Mouse (Mus musculus) T-helper 1 cell (primary cell): Measurements from ENCODE around the gene Wwc1.
"Not testable (repeated sequence)": the region's sequence is repeated elsewhere in the genome, so short reads cannot be mapped to it uniquely, and the experiment has no call there.

Source experiments
- in situ Hi-C: fragments of 300-600 bp; cut with MboI, MseI; formaldehyde crosslinking; loops from one replicate; pipeline ENCODE4 v1.15.1; 2025; ENCODE audit warnings: high pct_unique_total_duplicates

Gene Wwc1

GRCm38 (mm10) chr11:35837156-35838126, 142.9 kb downstream of the Wwc1 start:
- in situ Hi-C loops = loop anchor here (25.0 kb wide), 1 partner anchor 1000 kb away; the partner anchor contains the start of gene Spdl1

DNA sequence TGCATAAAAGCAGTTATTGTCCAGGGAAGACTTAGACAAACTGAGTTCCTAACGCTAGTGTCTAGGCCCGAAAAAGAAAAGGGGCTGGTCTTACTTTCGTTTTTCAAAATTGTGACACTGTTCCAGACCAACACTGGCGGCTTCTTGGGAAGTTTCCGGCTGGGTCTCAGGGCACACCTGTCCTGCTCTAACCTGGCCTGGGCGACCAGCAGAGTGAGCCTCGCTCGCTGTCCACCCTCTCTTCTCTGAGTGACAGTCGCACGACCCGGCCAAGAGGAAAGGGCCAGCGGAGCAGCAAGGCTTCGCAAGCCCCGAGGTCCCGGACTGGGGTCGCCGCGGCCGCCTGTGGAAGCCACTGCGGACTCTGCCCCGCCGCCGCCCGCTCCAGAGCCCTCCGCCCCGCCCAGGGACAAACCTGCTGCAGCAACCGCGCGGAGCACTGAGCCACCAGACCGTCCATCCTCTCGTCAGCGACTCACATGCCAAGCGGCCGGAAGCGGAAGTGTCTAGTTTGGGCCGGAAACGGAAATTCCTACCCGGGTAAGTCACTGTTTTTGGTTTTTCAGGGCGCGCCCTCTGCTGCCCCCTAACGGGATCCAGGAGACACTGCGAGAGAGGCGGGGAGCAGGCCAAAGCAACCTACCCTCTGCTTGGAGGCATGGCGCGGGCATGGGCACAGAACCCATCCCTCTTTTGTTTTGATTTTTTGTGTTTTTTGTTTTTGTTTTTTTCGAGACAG, 146.1 kb downstream of the Wwc1 start, which contains the start of gene Rars:
Gene Rars (minus strand): TSS at position 485 of the 739 bp plus-strand sequence.
- in situ Hi-C loops = loop anchor here (5.0 to 25.0 kb wide), 2 partner anchors 52 to 997 kb away; partner anchors contain the start of gene Spdl1

DNA sequence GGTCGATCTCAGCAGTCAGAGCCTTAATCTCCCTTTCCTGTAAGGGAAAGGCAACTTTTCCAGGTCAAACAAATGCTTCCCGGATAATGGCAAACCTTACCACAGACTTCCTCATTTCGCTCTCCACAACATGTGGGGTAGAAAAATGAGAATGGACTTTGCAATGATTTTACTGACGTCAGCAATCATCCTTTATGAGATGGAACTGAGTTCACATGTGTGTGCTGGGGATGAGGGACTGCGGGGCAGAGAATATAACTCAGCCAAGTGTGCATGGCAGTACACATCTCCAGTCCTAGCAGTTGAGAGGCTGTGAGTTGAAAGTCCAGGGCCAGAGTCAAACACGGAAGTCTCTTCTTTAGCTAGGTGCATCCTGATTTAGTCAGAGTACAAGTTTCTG, 147.1 kb downstream of the Wwc1 start:
- in situ Hi-C loops = loop anchor here (5.0 to 25.0 kb wide), 2 partner anchors 51 to 996 kb away; partner anchors contain the start of gene Spdl1

- in situ Hi-C loops = loop anchor here (5.0 to 25.0 kb wide), 2 partner anchors 50 to 995 kb away; partner anchors contain the start of gene Spdl1
Observed at GRCm38 (mm10) chr11:35832139-35832538, 148.2 kb downstream of the Wwc1 start.

DNA sequence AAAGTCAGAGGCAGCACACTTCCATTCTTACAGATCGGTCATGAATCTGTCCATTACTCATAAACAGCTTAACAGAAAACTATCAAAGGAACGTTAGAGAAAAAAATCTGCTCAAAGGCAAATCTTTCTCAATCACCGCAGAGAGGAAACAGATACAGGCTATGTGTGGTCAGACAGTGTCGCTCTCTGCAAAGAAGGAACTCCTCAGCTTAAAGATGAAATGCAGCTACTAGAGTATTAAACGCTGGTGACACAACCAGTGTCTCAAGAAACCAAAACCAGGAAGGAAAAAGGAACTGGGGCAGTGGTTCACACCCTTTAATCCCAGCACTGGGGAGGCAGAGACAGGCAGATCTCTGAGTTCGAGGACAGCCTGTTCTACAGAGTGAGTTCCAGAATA, 152.6 kb downstream of the Wwc1 start:
- in situ Hi-C loops = loop anchor here (25.0 kb wide), 1 partner anchor 990 kb away; the partner anchor contains the start of gene Spdl1

DNA sequence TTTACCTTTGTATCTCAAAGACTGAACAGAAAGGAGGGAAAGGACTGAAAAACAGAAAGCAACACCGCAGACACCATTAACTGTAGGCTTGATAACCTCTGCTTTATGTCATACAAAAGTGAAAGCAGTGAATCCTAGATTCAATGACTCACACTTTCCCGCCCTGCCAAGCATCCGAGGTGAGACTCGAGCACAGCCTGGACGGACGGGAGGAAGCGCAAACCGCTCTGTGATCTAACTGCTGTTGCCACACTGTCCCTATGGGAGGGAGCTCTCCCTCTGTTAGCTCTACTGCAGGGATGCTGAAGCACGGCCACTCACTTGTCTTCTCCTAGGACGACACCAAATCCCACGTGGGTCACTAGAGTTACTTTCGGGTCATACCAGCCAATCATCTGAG, 164.0 kb downstream of the Wwc1 start:
- in situ Hi-C loops = loop anchor here (25.0 kb wide), 1 partner anchor 1304 kb away; no protein-coding TSS in a partner anchor

- in situ Hi-C loops = loop anchor here (25.0 kb wide), 1 partner anchor 1299 kb away; no protein-coding TSS in a partner anchor
Observed at GRCm38 (mm10) chr11:35811458-35811857, 168.9 kb downstream of the Wwc1 start.

- in situ Hi-C loops = loop anchor here (25.0 kb wide), 1 partner anchor 1289 kb away; no protein-coding TSS in a partner anchor
Observed at GRCm38 (mm10) chr11:35801332-35801731, 179.0 kb downstream of the Wwc1 start.

- in situ Hi-C loops = no loop called here
Observed at GRCm38 (mm10) chr11:35798874-35799273, 181.5 kb downstream of the Wwc1 start, which contains the start of gene Fbll1. TSS of gene Fbll1 (minus strand) at chr11:35798884.

- in situ Hi-C loops = no loop called here
Observed at GRCm38 (mm10) chr11:35798495-35798820, 181.9 kb downstream of the Wwc1 start.

DNA sequence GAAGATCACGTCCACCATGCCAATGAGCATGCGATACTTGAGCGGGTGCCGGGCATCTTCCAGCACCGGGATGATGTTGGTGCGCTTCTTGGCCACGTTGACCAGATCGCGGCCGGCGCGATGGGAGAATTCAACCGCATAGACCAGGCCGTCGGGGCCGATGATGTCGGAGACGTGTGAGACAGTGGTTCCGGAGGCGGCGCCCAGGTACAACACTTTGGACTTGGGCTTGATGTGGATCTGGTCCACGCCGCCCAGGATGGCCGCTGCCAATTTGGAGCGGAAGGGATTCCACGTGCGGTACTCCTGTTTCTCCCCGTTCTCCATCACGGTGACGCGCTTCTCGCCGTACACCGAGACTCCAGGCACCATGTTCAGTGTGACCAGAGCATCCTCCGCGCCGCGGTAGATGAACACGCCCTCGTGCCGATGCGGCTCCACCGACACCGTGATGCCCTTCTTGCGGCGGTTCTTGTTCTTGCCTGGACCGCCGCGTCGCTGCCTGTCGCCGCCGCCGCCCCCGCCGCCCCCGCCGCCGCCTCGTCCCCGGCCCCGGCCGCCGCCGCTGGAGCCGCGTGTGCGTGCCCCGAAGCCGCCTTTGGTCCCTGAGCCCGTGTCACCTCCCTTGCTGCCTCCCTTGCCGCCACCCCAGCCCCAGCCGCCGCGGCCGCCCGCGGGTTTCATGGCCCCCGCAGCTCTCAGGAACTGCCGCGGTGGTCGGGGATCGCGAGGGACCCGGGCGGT, 182.4 kb downstream of the Wwc1 start:
- in situ Hi-C loops = no loop called here

DNA sequence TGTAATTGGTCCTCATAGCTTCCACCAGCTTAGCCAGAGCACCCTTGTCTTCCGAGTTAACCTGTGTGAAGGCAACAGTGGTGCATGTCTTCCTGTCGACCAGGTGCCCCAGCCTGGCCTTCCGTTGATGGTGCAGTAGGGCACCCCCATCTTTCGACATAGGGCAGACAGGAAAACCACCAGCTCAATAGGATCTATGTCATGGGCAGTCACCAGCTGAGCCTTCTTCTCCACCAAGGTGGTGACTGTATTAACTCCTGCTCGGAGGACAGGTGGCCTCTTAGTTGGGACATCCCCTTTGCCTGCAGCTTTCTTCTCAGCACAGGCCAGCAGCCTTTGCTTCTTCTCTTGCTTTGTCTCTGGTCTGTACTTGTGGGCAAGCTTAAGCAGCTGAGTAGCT, 187.5 kb downstream of the Wwc1 start:
- in situ Hi-C loops = not testable (repeated sequence)

GRCm38 (mm10) chr11:35788443-35788842, 191.9 kb downstream of the Wwc1 start:
- in situ Hi-C loops = no loop called here
